Mouse (Mus musculus) telencephalon, adult 2 months (tissue): ENCODE measurements around the gene Ccdc85c.

Experiments
- DNase-seq: peaks from one replicate; pipeline ENCODE4 v3.0.0-alpha.2; 2011; ENCODE audit warnings: low read depth, low spot score

Gene Ccdc85c

DNA sequence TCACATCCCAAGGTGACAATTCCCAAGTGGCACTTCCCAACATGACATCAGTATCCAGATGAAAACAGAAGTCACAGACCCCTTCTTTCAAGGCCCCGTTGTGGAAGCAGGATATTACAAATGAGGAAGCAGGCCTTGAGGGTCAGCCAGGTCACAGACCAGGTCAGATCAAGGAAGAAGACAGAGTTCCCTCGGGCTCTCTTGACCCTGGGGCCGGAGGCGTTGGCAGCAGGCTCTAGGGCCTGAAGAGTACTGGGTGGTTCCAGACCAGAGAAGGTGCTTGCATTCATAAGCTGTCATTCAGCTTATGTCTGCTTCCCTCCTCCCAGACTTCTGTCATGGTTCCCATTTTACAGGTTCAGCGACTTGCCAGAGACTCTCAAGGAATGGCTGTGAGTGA is 5.5 kb downstream of the Ccdc85c start:
- DNase-seq = no peak

DNA sequence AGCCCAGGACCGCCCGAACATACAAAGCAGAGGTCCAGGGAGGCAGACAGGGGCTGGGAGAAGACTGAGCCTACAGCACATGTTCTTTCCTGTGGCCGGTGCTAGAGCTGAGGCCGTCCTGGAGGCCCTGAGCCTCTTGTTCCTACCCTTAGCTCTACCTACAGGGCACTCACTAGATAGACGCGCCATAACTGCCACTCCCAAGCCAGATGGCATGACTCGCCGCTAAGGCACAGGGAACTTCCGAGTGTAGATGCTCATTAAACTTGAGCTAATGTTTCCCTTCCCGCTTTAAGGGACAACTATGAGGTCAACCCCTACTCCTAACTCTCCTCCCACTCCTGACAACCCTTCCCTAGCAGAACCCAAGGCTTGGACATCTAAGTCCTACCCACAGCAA is 6.3 kb downstream of the Ccdc85c start:
- no peak for DNase-seq

DNA sequence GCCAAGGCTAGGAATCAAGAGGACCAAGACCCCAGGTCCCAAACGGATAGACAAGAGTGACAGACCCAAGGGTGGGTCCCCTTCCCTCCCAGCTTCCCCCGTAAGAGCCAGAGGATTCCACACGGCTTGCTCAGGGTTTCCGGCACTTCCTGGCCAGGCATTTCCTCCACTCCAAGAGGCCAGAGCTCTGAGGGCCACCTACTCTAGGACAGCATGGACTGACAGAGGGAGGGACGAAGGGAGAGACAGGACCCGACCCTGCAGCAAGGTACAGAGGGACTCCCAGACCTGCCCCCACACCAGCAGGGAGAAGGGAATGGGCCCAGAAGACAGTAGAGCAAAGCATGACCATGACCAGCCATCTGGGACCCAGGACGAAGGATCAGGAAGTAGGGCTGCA is 7.6 kb downstream of the Ccdc85c start:
- no peak for DNase-seq

DNA sequence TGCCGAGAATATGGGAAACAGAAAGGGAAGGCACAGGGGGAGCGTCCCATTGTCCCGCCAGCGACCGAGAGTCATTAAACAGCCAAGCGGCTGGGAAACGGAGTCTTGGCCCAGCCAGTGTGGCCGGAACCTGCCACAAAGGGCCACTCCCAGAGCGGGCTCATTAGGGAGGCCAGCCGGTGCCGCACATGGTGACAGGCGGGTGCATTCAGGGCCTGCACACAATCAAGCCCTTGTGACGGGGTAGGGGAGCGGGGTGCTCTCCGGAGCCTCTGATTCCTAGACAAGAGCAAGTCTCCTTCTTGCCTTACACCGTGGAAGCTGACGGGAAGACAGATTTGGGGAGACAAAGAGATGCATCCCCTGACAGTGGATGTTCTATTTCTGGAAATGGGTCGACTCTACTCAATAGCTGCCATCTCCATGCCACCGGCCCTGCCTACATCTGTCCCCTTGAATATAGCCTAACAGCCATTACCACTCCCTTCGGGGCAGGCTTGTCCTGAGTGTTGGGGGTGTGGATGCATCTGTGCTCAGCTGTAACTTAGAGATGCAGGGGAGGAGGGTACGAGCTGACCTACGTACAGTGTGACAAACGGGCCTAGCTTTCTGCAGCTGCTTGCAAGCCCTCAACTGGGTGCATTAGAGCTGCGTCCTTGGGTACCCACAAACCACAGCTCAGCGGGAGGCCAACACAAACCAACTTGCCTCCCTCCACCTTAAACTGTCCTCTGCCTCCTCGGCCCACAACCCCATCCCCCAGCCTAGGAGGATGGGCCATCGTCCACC is 9.2 kb downstream of the Ccdc85c start:
- DNase-seq = no peak

DNA sequence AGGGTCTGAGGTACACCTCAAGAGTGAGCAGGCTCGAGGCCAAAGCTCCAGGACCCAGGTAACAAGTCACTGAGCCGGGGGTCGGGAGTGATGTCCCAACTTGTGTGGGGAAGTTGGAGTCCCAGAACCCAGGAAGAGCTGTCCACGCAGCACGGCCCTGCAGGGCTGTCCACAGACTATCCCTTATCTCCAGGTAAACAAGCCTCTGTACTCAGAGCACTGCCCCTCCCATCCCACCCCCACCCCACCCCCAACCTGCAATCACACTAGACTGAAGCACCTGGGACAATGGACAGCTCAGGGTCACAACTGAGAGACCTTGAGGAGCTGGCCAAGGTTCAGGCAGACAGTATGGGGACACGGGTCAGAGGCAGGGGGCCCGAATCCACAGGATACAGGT is 10.3 kb downstream of the Ccdc85c start:
- no peak for DNase-seq

DNA sequence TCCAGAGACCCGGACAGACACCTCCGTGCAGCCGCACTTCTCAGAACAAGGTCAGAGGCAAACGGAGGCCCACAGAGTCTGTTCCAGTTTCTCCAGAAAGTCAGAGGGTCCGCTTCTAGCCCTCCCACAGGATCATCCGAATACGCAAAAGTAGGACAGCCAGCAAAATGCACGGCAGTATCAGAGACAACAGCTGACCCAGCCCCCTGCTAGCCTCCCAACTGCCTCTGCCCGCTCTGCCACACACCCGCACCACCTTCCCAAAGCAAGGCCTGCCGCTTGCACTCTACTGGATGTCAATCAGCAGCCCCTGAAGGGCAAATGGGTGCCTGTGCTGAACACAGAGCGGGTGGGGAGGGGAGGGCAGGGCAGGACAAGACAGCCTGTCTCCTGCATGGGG is 14.3 kb downstream of the Ccdc85c start:
- DNase-seq = no peak

DNA sequence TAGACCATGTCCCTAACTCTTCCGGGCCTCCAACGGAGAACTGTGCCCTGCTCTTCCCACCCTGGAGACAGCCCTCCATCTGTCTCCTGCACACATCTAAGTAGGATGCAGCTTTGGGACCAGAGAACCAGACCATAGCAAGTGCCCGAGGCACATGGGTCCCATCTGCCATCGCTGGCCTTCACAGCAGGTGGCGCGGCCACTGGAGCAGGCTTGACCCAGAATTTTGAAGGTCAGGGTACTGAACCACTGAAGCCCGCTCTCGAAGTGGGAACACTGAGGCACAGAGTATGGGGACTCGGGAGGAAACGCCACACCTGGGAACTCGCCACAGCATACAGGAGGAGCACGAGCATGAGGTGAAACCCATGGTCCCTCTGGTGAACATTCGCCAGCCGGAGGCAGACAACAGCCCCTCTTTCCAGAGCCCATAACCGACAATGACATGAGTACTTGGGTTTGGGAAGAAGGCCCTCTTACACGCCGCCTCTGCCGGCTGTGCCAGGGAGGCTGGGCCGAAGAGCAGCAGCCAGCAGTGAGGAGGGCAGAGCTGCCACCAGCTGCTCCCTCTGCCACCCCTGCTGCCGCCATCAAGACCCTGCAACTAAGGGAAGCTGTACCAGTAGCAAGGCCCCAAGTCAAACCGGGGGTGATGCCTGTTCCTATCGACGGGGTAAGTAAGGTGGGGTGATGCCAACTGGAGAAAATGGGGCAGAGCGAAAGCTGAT is 15.7 kb downstream of the Ccdc85c start:
- DNase-seq = no peak

DNA sequence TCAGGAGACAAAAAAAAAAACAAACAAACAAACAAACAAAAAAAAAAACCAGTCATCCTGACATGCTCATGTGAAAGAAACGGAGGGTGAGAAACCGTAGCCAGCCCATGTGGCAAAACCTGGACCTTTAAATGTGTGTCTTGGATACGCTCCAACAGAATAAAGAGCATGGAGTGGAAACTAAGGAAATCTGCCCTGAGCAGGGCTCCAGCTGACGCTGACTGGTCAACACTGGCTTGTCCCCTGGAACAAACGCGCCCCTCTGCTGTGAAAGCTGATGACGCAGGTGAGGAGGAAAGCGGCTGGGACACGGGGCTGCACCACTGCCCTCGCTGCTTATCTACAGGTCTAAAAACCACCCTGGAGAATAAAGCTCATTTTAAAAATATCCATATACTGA is 18.5 kb downstream of the Ccdc85c start:
- DNase-seq = no peak

DNA sequence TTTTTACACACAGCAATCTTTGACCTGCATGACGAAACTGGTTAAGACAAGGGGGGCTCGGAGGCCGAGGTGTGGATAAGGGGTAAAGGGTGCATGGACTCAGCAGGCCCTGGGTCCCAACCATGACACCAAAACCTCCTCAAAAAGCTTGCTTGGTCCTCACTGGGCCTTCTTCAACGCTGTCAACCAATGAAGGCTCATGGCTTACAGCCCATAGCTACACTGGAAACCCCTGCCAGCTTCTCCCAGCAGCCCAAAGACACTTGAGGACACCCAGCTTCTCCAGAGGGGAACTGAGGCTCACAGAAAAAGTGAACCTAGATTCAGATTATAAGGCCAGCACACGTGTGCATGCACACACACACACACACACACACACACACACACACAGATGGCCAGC is 19.3 kb downstream of the Ccdc85c start:
- no peak for DNase-seq

DNA sequence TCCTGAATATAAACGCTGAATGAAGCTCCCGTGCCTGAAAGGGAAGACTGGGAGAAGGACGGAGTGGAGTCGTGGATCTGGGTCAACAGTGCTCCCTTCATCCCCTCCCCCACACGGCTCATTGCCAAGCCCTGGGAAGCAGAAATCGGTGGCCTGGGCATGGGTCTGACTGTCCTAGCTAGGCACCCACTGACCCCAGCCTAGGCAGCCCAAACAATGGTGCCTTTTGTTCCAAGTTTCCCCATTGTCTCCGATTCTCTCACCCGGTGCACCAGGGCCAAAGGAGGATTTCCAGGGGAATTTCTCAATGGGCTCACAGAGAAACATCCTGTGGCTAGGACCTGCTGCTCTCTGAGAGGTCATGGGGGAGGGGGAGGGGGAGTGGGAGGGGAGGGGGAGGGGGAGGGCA is 19.7 kb downstream of the Ccdc85c start:
- DNase-seq = no peak

DNA sequence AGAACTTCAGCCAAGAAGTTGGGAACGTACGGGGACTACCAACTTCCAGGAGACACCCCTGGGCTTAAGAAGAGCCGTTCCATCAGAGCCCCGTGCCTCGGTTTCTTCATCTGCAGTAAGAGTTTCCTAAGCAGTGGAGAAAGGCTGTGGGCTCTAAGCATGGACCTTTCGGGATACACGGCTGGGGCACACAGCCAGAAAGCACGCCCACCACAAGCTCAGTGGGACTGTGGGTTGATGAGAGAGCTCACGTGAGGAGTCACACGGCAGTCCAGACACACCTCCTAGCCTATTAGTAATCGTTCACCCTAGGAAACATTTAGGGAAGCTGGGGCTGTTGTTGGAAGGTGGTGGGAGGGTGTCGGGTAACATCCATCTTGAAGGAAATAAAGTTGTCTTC is 22.2 kb downstream of the Ccdc85c start:
- DNase-seq = no peak

DNA sequence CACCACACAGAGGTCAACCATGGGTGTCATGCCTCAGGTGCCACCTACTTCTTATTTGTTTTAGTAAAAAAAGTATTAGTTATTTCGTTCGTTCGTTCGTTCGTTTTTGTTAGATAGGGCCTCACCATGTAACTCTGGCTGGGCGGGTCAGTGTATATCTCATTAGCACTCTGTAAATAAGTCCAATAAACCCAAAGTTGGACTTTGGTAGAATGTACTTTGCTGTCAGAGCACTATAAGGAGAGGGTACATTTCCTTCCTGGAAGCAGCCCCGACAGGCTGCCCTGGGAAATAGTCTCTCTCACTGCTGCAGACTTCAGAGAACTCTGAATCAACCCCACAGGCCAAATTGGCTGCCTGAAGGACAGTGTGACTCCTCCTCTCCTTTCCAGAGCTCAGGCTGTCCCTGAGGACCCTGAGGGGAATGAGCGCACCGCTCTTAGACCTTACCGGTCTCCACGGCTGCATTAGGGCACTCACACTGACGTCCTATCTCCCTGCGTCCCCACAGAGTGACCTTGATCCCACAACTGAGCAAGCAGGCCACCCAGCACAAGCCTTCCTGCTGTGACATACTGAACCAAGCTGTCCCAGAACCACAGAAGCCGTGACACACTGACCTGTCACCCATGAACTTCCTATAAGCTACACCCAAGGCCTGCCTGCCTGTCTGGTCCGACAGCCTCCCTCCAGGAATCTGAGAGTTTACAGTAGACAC is 23.2 kb downstream of the Ccdc85c start:
- no peak for DNase-seq

DNA sequence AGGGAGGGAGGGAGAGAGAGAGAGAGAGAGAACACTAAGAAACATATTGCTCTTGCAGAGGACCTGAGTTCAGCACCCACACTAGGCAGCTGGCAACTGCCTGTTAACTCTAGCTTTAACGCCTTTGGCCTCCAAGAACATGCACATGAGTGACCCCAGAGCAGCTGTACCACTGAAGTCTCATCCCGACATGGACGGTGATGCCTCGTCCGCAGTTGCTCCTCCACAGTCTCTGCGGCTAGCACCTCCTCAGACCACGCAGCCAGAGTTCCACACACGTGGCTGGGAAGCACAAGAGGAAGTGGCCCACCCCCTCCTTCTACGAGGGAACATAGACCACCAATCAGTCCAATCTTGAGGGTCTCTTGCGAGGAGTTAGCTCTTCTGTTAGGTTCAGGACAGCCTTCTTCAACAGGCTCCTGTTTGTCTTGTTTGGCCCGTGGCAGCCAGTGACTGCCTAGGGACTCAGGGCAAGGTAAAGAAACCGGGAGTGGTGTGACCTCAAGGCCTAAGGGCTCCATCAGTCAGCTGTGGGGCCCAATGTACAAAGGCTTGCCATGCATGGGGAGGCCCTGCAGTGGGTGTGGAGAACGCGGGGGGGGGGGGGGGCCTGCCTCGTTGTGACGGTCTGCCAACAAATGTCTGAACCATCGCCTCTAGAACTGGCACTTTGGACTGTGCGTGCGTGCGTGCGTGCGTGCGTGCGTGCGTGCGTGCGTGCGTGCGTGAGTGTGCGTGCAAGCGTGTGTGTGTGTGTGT is 24.0 kb downstream of the Ccdc85c start:
- DNase-seq = no peak

DNA sequence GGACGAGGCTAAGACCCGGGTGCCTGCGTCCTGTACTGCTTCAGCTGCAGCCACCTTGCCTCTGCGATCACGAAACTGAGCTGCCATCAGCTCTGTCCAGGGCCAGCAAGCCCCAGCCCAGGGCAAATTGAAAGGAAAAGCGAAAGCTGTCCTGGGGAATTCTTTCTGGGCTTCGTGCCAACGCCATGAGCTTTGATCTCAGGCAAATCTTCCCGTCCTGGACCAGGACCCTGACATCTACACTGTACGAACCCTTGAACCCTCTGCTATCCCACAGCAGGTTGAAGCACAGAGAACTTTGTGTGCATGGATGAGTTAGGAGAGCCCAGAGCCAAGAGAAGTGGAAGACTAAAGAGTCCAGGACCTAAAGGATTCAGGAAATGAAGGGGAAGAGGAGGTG is 25.7 kb downstream of the Ccdc85c start:
- no peak for DNase-seq

DNA sequence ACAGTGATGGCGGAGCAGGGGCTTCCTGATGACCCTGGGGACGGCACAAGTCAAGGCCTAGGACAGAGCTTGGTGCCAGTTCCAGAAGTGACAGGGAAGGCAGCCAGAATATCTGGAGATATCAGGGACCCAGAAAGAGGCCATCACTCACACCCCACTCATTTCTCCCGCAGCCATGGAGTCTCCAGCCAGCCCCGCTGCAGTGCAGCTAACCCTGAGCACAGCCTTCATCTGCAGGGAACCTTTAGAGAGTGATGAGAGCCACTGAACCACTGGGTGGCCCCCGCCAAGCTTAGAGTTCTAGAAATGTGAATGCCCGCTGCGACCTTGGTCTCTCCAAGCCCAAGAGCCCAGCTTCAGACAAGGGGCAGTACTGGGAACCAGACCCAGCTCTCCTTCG is 26.2 kb downstream of the Ccdc85c start:
- DNase-seq = no peak

DNA sequence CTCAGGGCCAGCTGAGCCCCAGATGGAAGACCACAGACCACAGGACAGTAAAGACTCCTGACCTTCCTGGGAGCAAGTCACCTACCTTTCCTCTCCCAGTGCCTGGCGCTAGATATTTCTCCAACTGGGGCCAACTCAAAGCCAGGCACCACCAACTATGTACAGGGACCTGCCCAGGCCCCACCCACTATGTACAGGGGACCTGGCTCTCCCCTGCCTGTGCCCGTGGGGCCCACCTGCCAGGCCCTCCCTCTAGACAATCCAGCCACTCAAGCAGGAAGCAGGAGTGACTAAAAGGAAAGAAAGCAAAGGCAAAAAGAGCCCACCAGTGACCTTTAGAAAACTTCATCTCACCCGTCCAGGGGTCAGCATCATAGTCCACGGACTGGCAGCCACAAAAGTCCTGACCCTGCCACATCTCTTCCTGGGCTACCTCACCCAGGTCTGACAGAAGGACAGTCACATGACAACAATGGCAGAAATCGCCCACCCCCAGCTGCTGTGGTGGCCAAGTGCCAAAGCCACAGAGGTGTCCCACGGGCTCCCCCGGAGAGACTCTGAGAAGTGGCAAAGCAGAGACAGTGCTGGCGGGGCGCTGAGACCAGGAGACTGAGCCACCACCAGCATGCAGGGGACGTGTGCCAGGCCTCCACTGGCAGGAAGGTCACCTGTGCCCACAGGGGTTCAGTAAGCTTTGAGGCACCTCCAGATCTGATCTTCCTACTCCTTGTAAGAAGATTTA is 28.3 kb downstream of the Ccdc85c start:
- no peak for DNase-seq

DNA sequence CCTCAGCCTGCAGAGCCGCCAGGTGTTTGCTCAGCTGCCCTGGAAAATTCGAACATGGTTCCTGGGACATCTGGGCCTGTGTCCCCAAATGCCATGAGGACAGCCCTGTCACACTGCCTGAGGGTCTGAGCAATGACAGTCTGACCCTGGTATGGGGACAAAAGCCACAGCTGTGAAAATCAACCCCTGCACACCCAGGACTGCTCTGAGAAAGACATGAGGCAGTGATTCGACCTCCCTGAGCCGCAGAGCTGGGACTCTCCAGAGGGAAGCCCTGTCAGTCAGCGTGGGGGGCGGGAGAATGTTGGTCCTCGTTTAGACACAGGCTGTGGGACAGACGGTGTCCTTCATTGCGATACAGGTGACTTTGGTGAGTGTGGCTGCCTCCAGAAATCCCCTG is 29.6 kb downstream of the Ccdc85c start:
- no peak for DNase-seq

DNA sequence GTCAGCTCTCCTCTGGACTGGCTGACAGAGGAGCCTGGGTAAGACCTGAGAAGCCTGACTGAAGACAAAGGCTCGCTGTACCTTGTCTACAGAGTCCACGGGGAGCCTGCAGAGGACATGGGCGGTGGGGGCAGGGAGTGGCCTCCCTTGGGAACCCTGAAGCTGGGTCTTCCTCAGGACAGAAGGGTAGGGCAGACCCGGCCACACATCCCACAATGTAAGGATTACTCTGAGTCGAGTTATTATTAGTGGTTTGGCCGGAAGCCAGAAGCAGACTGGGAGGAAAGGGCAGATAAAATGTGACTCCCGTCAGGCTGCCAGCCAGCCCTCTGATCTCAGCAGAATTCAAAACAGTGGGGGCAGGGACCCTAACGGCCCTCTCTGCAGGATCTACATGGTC is 30.4 kb downstream of the Ccdc85c start:
- no peak for DNase-seq

DNA sequence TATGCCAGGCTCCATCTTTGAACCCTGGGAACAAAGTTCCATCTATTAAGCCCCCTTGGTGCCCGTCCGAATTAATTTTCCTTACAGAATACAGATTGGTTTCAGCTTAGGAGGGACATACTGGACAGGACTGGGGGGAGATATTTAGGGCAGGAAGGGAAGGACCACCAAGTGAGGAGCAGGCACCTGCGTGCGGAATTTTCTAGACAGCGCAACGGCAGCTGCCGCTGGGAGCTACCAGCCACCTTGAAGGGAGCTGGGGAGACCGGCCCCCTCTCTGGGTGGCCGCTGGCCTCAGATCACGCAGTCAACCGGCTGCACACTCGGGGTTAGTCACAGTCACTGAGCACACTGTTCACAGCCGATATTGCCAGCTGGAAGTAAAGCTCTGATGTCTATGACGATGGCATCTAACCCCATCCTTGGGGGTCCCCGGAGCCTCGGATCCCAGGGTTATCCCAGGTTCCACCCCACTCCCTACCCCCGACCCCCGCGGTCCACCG is 32.9 kb downstream of the Ccdc85c start:
- DNase-seq = no peak

DNA sequence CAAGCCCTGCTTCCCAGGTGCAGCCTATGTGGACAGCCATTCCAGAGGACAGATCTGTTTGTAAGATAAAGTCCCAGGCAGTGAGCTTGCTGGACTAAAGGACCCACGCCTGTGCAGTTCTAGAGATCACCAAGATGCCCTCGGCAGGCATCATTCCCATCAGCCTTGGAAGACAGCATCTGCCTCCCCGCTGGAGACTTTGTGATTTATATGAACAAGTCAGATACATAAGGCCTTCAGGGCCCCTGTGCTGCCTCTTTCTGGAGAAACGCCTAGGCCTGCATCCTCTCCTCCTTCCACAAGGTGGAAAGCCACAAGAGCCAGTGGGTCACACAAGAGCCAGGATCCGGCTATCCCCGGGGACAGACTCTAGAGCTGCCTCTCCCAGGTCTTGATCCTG is 33.6 kb downstream of the Ccdc85c start:
- no peak for DNase-seq

DNA sequence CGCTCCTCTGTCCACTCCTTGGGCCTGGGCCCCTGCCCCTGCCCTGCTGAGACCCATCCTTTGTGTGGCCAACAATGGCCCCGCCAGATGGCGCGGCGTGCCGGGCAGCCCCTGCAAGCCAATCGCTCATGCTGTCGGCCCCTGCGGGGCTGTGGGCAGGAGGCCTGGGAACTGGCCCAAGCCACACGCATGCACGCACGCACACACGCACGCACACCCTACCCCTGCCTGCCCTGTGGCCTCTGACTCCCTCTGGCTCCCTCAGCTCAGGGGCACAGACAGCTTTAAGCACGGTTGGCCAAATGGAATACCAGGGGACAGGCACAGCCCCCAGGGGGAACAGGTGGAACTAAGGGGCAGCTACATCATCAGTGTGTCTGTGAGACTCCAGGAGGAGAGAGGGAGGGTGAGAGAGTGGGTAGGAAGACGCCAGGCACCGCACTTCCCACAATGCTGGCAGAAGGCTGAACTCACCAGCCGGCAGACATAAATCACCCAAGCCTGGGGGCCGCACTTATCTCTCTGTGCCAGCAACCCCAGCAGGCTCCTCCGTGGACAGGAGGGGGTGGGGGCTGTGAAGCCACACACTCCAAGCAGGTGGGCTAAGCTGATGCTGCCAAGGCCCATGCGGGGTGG is 34.2 kb downstream of the Ccdc85c start:
- peak; percentile 57 for DNase-seq
